Comparison of ENCODE assay signal across 13 mouse cellular contexts in genomic region chr9:116556641-116557040, GRCm38 (mm10).
DNase-seq lines count a peak whose midpoint lies in the region; ATAC-seq and TF ChIP-seq lines count a peak whose summit lies in the region.
"Had no signal": no experiment of that assay in that cellular context is flagged by ENCODE, and none has a peak within 500 bp of the region (broad histone marks: within the 10 kb centered on the region; RNA-seq: fewer than 3 reads in every experiment).

No protein-coding gene starts in this region.

- no peaks in the 10 kb centered on the region for H3K36me3 ChIP-seq in forebrain, embryonic 12.5 days (replicated peaks)
- no peaks in the 10 kb centered on the region for H3K36me3 ChIP-seq in forebrain, postnatal 0 days (ENCODE audit: insufficient read depth)
- no peaks in the 10 kb centered on the region for H3K36me3 ChIP-seq in kidney, adult 2 months (ENCODE audit: control insufficient read depth, insufficient read depth, low read length)
- H3K36me3 ChIP-seq in hindbrain, embryonic 14.5 days (replicated peaks; ENCODE audit: control insufficient read depth, insufficient read depth), result no peaks in the 10 kb centered on the region
- H3K36me3 ChIP-seq: forebrain, embryonic 15.5 days; liver, embryonic 13.5 days; midbrain, embryonic 12.5 days had no signal

- no peak overlapping the region for H3K4me2 ChIP-seq in forebrain, embryonic 12.5 days
- H3K4me2 ChIP-seq in forebrain, postnatal 0 days (ENCODE audit: low read depth), result no peak overlapping the region
- H3K4me2 ChIP-seq in hindbrain, embryonic 14.5 days (replicated peaks), result peak overlapping the region; percentile 28; the same call in 1 of the 2 replicates
- H3K4me2 ChIP-seq: forebrain, embryonic 15.5 days; liver, embryonic 13.5 days; midbrain, embryonic 12.5 days had no signal

- no peak for TF ChIP-seq CTCF in forebrain, postnatal 0 days (IDR thresholded peaks at IDR 0.05; ENCODE audit: low read depth)
- no peak for TF ChIP-seq CTCF in kidney, adult 2 months (conservative IDR thresholded peaks at IDR 0.05; ENCODE audit: insufficient read depth, insufficient read length, low read depth, low read length)

- H3K27me3 ChIP-seq in forebrain, embryonic 12.5 days, result no peaks in the 10 kb centered on the region
- H3K27me3 ChIP-seq in forebrain, postnatal 0 days (ENCODE audit: insufficient read depth, low read length), result no peaks in the 10 kb centered on the region
- H3K27me3 ChIP-seq in kidney, adult 2 months (replicated peaks; ENCODE audit: control insufficient read depth, insufficient read depth, low read length), result no peaks in the 10 kb centered on the region
- H3K27me3 ChIP-seq in hindbrain, embryonic 14.5 days (ENCODE audit: control insufficient read depth, insufficient read depth, low read length), result no peaks in the 10 kb centered on the region
- H3K27me3 ChIP-seq: forebrain, embryonic 15.5 days; liver, embryonic 13.5 days; midbrain, embryonic 12.5 days had no signal

- no peak for TF ChIP-seq POLR2A in kidney, adult 2 months (IDR thresholded peaks at IDR 0.05; ENCODE audit: low read depth, low read length)

- 0 out of 2 replicates have a peak, but pooled peaks cover 6% of the 10 kb centered on the region for H3K4me1 ChIP-seq in forebrain, embryonic 12.5 days
- 0 out of 2 replicates have a peak, but pooled peaks cover 4% of the 10 kb centered on the region for H3K4me1 ChIP-seq in forebrain, postnatal 0 days (ENCODE audit: insufficient read depth)
- no peaks in the 10 kb centered on the region for H3K4me1 ChIP-seq in kidney, adult 2 months (ENCODE audit: control insufficient read depth, insufficient read depth, low read length)
- H3K4me1 ChIP-seq in hindbrain, embryonic 14.5 days (replicated peaks; ENCODE audit: control insufficient read depth, insufficient read depth, low read length), result peaks cover 3% of the 10 kb centered on the region; the same call in 1 of the 2 replicates
- H3K4me1 ChIP-seq: liver, embryonic 13.5 days had no signal

- 35% methylated on average over 8 of the region's 8 CpGs for WGBS in forebrain, embryonic 12.5 days
- 22% methylated on average over 8 of the region's 8 CpGs for WGBS in forebrain, postnatal 0 days
- 29% methylated on average over 8 of the region's 8 CpGs for WGBS in kidney, adult 2 months
- 27% methylated on average over 8 of the region's 8 CpGs for WGBS in hindbrain, embryonic 14.5 days

- no peaks in the 10 kb centered on the region for H3K9me3 ChIP-seq in forebrain, embryonic 12.5 days
- no peaks in the 10 kb centered on the region for H3K9me3 ChIP-seq in forebrain, postnatal 0 days (ENCODE audit: low read length)
- 0 out of 2 replicates have a peak, but pooled peaks cover 3% of the 10 kb centered on the region for H3K9me3 ChIP-seq in hindbrain, embryonic 14.5 days (ENCODE audit: control insufficient read depth, low read length)
- H3K9me3 ChIP-seq: forebrain, embryonic 15.5 days; liver, embryonic 13.5 days; midbrain, embryonic 12.5 days had no signal

- H3K4me3 ChIP-seq in forebrain, embryonic 12.5 days (replicated peaks), result no peak overlapping the region
- H3K4me3 ChIP-seq in forebrain, postnatal 0 days (ENCODE audit: low read depth, low read length), result no peak overlapping the region
- no peak overlapping the region for H3K4me3 ChIP-seq in kidney, adult 2 months (ENCODE audit: insufficient read depth, low read depth, low read length)
- no peak overlapping the region for H3K4me3 ChIP-seq in hindbrain, embryonic 14.5 days (replicated peaks; ENCODE audit: low read length)
- H3K4me3 ChIP-seq: forebrain, embryonic 15.5 days; liver, embryonic 13.5 days; midbrain, embryonic 12.5 days had no signal

- no peak for DNase-seq in forebrain, postnatal 0 days
- peak; percentile 31 to 34 for DNase-seq in kidney, postnatal 4 days
- DNase-seq in kidney, adult 2 months, result no peak
- DNase-seq in hindbrain, embryonic 14.5 days (ENCODE audit: low spot score), result no peak
- peak; percentile 61 for DNase-seq in retina, embryonic 14.5 days (ENCODE audit: low spot score)
- DNase-seq in spleen, postnatal 10 days (ENCODE audit: low spot score in 2 of 2), result no peak
- no peak for DNase-seq in left cerebral cortex, postnatal 4 days
- DNase-seq: adrenal gland, adult 2 months; layer of hippocampus, adult 9-11 months; liver, embryonic 13.5 days had no signal

- intact Hi-C loops in left cerebral cortex, postnatal 4 days (cut with DNase I), result no loop called here

- ATAC-seq in forebrain, embryonic 12.5 days (ENCODE audit: low FRiP score), result peak; percentile 57; the same call in 1 of the 2 replicates
- no peak for ATAC-seq in forebrain, postnatal 0 days
- ATAC-seq in hindbrain, embryonic 14.5 days (ENCODE audit: low FRiP score), result no peak
- ATAC-seq: forebrain, embryonic 15.5 days had no signal

- no peak overlapping the region for H3K9ac ChIP-seq in forebrain, embryonic 12.5 days
- H3K9ac ChIP-seq in forebrain, postnatal 0 days, result no peak overlapping the region
- H3K9ac ChIP-seq in hindbrain, embryonic 14.5 days, result no peak overlapping the region
- H3K9ac ChIP-seq: forebrain, embryonic 15.5 days; liver, embryonic 13.5 days; midbrain, embryonic 12.5 days had no signal

- no peak overlapping the region for H3K27ac ChIP-seq in forebrain, embryonic 12.5 days
- H3K27ac ChIP-seq in forebrain, postnatal 0 days (ENCODE audit: low read depth, low read length), result no peak overlapping the region
- H3K27ac ChIP-seq in kidney, adult 2 months (ENCODE audit: insufficient read depth, low read depth, low read length), result no peak overlapping the region
- no peak overlapping the region for H3K27ac ChIP-seq in hindbrain, embryonic 14.5 days
- H3K27ac ChIP-seq: forebrain, embryonic 15.5 days; liver, embryonic 13.5 days; midbrain, embryonic 12.5 days had no signal

Comparison
In these comparisons a context has a peak if more than half of its experiments do, and no peak if none do; other contexts are left out.
1. DNase-seq: peak in kidney, postnatal 4 days (2 of 2) and retina, embryonic 14.5 days (single experiment); none in forebrain, postnatal 0 days (single experiment), kidney, adult 2 months (single experiment), hindbrain, embryonic 14.5 days (single experiment), spleen, postnatal 10 days (0 of 2) and left cerebral cortex, postnatal 4 days (single experiment).